Mouse (Mus musculus) limb, embryonic 12.5 days (tissue): ENCODE measurements around the gene Mtcl1. TPM values are rescaled to one million over a fixed set of nuclear protein-coding genes. Genes with fewer than 3 reads are reported as not detected.

Experiments
- ATAC-seq: fragments of 200-750 bp; cut with Nextera tagmentation; 2 replicates; pipeline ENCODE4 v1.8.0; 2017; ENCODE audit warnings: low read depth, moderate TSS enrichment; ENCODE audit not compliant: insufficient number of reproducible peaks, insufficient read depth, low FRiP score, low TSS enrichment
- H3K27ac ChIP-seq: fragments of 300-500 bp; sonication (generic); 2 replicates; pipeline ENCODE4 v1.5.1; 2016; ENCODE audit warnings: mild to moderate bottlenecking, moderate library complexity
- H3K27me3 ChIP-seq: fragments of 300-500 bp; sonication (generic); 2 replicates; pipeline ENCODE4 v1.6.1; 2016; ENCODE audit warnings: mild to moderate bottlenecking, moderate library complexity
- H3K36me3 ChIP-seq: fragments of 300-500 bp; sonication (generic); 2 replicates; pipeline ENCODE4 v1.6.1; 2016; ENCODE audit warnings: mild to moderate bottlenecking, moderate library complexity
- H3K4me1 ChIP-seq: fragments of 300-500 bp; sonication (generic); replicated peaks from 2 replicates; pipeline ENCODE4 v1.6.1; 2016
- H3K4me2 ChIP-seq: fragments of 300-500 bp; sonication (generic); 2 replicates; pipeline ENCODE4 v1.6.1; 2016; ENCODE audit warnings: mild to moderate bottlenecking, moderate library complexity
- H3K4me3 ChIP-seq: fragments of 300-500 bp; sonication (generic); replicated peaks from 2 replicates; pipeline ENCODE4 v1.5.1; 2016; ENCODE audit warnings: mild to moderate bottlenecking
- H3K9ac ChIP-seq: fragments of 300-500 bp; sonication (generic); replicated peaks from 2 replicates; pipeline ENCODE4 v1.6.1; 2016; ENCODE audit warnings: mild to moderate bottlenecking, moderate library complexity
- H3K9me3 ChIP-seq: fragments of 300-500 bp; sonication (generic); 2 replicates; pipeline ENCODE4 v1.6.1; 2016; ENCODE audit warnings: mild to moderate bottlenecking, moderate library complexity
- WGBS: fragments of 180-500 bp; shearing (Covaris S2); methylation state at CpG from one replicate; pipeline ENCODE4 v1.1.7; 2016; 5-methylcytosine and 5-hydroxymethylcytosine counted together
- polyA plus RNA-seq: library from polyadenylated mRNA; unstranded; fragments of >200 nt; fragmentation: Nextera tagmentation; extraction: Ambion mirVana; gene quantifications from 2 replicates; pipeline ENCODE4 v1.2.1, GENCODE M21; 2016

Mtcl1 gene
- polyA plus RNA-seq, 1 experiment from 2014 or later, result 5.3 TPM

DNA sequence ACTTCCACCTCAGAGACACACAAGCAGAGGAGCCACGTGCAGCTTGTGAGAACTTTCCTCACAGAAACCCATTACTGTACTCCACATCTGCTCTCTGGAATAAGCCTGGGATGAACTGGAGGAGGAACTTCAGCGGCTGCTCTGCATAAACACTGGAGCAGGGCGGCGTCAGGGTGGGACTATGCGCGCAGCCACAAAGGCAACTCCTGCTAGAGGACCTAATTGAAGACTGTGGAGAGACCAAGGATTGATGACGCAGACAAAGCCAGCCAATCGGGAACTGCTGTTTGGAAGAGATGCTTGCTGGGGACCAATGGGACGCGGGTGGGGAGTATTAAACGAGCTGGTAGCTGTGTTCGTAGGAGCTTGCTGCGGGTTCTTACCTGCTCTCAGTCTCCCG is 127.6 kb downstream of the Mtcl1 start:
- Histone ChIP-seq H3K27ac (no peak overlapping the region), H3K36me3 (no peaks in the 10 kb centered on the region), H3K4me2 (no peak overlapping the region), H3K9me3 (no peaks in the 10 kb centered on the region), H3K4me1 (no peaks in the 10 kb centered on the region), H3K4me3 (no peak overlapping the region), H3K27me3 (no peaks in the 10 kb centered on the region; the same call in 1 of the 2 replicates), H3K9ac (no peak overlapping the region)
- no peak for ATAC-seq
- 80% methylated on average over 14 of the region's 14 CpGs for WGBS

DNA sequence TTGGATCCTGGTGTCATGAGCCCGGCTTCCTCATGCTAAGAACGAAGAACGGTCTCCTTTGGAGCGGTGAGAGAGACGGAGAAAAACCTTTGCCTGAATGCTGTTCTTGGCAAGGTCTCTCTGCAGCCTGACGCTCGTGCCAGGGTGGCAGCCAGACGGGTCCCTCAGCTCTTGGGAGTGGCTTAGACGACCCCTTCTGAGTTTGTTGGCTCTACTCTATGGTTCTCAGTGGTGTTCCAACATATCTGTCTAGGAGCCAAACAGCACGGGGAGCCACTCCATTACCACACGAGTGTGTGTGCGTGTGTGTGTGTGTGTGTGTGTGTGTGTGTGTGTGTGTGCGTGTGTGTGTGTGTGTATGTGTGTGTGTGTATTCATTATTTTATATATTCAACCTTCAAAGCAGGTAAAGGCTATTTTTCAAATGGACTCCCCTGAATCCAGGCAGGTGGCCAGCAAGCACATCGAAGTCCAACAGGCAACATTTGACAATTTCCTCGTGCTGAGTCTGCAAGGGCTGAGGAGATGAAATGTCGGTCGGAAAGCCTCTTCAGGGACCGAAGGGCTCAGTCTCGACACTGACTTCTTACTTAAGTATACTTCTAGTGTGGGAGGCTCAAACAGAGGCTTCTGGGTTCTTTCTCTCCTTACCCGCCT is 128.7 kb downstream of the Mtcl1 start:
- 81% methylated on average over 20 of the region's 20 CpGs for WGBS
- Histone ChIP-seq H3K4me2 (no peak overlapping the region), H3K9me3 (no peaks in the 10 kb centered on the region), H3K9ac (no peak overlapping the region), H3K27ac (no peak overlapping the region), H3K27me3 (no peaks in the 10 kb centered on the region; the same call in 1 of the 2 replicates), H3K4me3 (no peak overlapping the region), H3K4me1 (peaks cover 6% of the 10 kb centered on the region), H3K36me3 (no peaks in the 10 kb centered on the region)
- no peak for ATAC-seq

- no peak for ATAC-seq
- H3K36me3 ChIP-seq, result no peaks in the 10 kb centered on the region
- H3K4me1 ChIP-seq, result peaks cover 26% of the 10 kb centered on the region
- H3K9me3 ChIP-seq, result no peaks in the 10 kb centered on the region
- no peak overlapping the region for H3K27ac ChIP-seq
- H3K27me3 ChIP-seq, result no peaks in the 10 kb centered on the region
- no peak overlapping the region for H3K4me2 ChIP-seq
- WGBS, result 90% methylated on average over 3 of the region's 3 CpGs
- no peak overlapping the region for H3K9ac ChIP-seq
- no peak overlapping the region for H3K4me3 ChIP-seq
Observed at GRCm38 (mm10) chr17:66318031-66318430, 131.5 kb downstream of the Mtcl1 start.

- 94% methylated on average over 4 of the region's 4 CpGs for WGBS
- H3K9ac ChIP-seq, result no peak overlapping the region
- no peak overlapping the region for H3K4me3 ChIP-seq
- peaks cover 26% of the 10 kb centered on the region for H3K4me1 ChIP-seq
- no peak overlapping the region for H3K27ac ChIP-seq
- no peaks in the 10 kb centered on the region for H3K27me3 ChIP-seq
- no peak overlapping the region for H3K4me2 ChIP-seq
- no peak for ATAC-seq
- H3K9me3 ChIP-seq, result no peaks in the 10 kb centered on the region
- no peaks in the 10 kb centered on the region for H3K36me3 ChIP-seq
Observed at GRCm38 (mm10) chr17:66317576-66317975, 132.0 kb downstream of the Mtcl1 start.

- 84% methylated on average over 5 of the region's 5 CpGs for WGBS
- ATAC-seq, result no peak
Observed at GRCm38 (mm10) chr17:66317156-66317555, 132.4 kb downstream of the Mtcl1 start.

GRCm38 (mm10) chr17:66315451-66315850 is 134.1 kb downstream of the Mtcl1 start:
- Histone ChIP-seq H3K9me3 (no peaks in the 10 kb centered on the region), H3K27me3 (no peaks in the 10 kb centered on the region), H3K36me3 (no peaks in the 10 kb centered on the region), H3K4me2 (peak overlapping the region; percentile 40), H3K27ac (peak overlapping the region; percentile 45; the same call in 1 of the 2 replicates), H3K4me1 (peaks cover 26% of the 10 kb centered on the region), H3K4me3 (no peak overlapping the region), H3K9ac (no peak overlapping the region)
- WGBS, result 6% methylated on average over 10 of the region's 10 CpGs
- no peak for ATAC-seq

More at GRCm38 (mm10) chr17:66317156-66317555, 132.4 kb downstream of the Mtcl1 start:
- no peaks in the 10 kb centered on the region for H3K36me3 ChIP-seq
- H3K9ac ChIP-seq, result no peak overlapping the region
- peaks cover 26% of the 10 kb centered on the region for H3K4me1 ChIP-seq
- no peak overlapping the region for H3K4me3 ChIP-seq
- no peak overlapping the region for H3K4me2 ChIP-seq
- no peaks in the 10 kb centered on the region for H3K9me3 ChIP-seq
- no peaks in the 10 kb centered on the region for H3K27me3 ChIP-seq
- no peak overlapping the region for H3K27ac ChIP-seq

GRCm38 (mm10) chr17:66314566-66315285 is 134.8 kb downstream of the Mtcl1 start:
- no peak for ATAC-seq
- Histone ChIP-seq H3K9me3 (no peaks in the 10 kb centered on the region), H3K27me3 (no peaks in the 10 kb centered on the region), H3K9ac (no peak overlapping the region), H3K27ac (peak overlapping the region; percentile 45; the same call in 1 of the 2 replicates), H3K4me1 (peaks cover 26% of the 10 kb centered on the region), H3K4me3 (no peak overlapping the region), H3K4me2 (peak overlapping the region; percentile 40), H3K36me3 (no peaks in the 10 kb centered on the region)
- WGBS, result 46% methylated on average over 13 of the region's 13 CpGs

- H3K4me2 ChIP-seq, result no peak overlapping the region
- no peak overlapping the region for H3K27ac ChIP-seq
- no peaks in the 10 kb centered on the region for H3K36me3 ChIP-seq
- 92% methylated on average over 7 of the region's 7 CpGs for WGBS
- no peak for ATAC-seq
- no peaks in the 10 kb centered on the region for H3K27me3 ChIP-seq
- H3K4me3 ChIP-seq, result no peak overlapping the region
- no peaks in the 10 kb centered on the region for H3K9me3 ChIP-seq
- no peaks in the 10 kb centered on the region for H3K4me1 ChIP-seq
- H3K9ac ChIP-seq, result no peak overlapping the region
Observed at GRCm38 (mm10) chr17:66301906-66302305, 147.6 kb downstream of the Mtcl1 start.

DNA sequence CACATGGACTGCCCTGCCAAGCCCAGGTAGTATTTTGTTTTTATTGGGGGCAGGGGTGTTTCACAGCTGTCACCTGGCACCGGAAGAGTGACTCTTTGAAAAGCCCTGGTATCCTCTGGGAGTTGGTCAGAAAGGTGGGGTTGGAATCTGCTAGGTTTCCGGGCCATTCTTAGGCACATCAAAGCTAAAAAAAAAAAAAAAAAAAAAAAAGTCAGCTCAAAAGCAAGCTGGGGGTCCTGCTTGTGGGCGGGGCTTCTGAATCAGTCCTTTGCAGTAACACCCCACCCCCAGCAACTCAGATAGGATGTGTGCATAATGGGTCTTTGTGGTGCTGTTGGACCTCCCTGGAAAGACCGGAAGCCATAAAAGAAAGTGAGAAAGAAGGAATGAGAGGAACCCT is 148.3 kb downstream of the Mtcl1 start:
- ATAC-seq, result no peak
- Histone ChIP-seq H3K9me3 (no peaks in the 10 kb centered on the region), H3K9ac (no peak overlapping the region), H3K4me3 (no peak overlapping the region), H3K27ac (no peak overlapping the region), H3K27me3 (no peaks in the 10 kb centered on the region), H3K4me2 (no peak overlapping the region), H3K36me3 (no peaks in the 10 kb centered on the region), H3K4me1 (no peaks in the 10 kb centered on the region)
- 49% methylated on average over 4 of the region's 4 CpGs for WGBS

DNA sequence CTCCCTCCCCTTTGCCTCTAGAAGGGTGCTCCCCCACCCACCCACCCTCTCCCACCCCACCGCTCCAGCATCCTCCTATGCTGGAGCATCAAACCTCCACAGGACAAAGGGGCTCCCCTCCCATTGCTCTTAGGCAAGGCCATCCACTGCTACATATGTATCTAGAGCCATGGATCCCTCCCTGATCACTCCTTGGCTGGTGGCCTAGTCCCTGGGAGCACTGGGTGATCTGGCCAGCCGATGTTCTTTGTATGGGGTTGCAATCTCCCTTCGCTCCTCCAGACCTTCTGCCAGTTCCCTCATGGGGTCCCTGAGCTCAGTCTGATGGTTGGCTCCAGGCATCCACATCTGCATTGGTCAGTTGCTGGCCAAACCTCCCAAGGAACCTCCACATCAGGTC is 151.8 kb downstream of the Mtcl1 start:
- H3K27ac ChIP-seq, result no peak overlapping the region
- no peaks in the 10 kb centered on the region for H3K9me3 ChIP-seq
- 96% methylated on average over 3 of the region's 3 CpGs for WGBS
- H3K4me2 ChIP-seq, result no peak overlapping the region
- no peaks in the 10 kb centered on the region for H3K4me1 ChIP-seq
- no peak for ATAC-seq
- no peak overlapping the region for H3K9ac ChIP-seq
- no peaks in the 10 kb centered on the region for H3K27me3 ChIP-seq
- no peak overlapping the region for H3K4me3 ChIP-seq
- H3K36me3 ChIP-seq, result no peaks in the 10 kb centered on the region

GRCm38 (mm10) chr17:66293581-66293980 is 156.0 kb downstream of the Mtcl1 start:
- Histone ChIP-seq H3K36me3 (no peaks in the 10 kb centered on the region), H3K4me2 (no peak overlapping the region), H3K4me3 (no peak overlapping the region), H3K9ac (no peak overlapping the region), H3K27me3 (no peaks in the 10 kb centered on the region), H3K27ac (no peak overlapping the region), H3K9me3 (no peaks in the 10 kb centered on the region), H3K4me1 (no peaks in the 10 kb centered on the region)
- 84% methylated on average over 4 of the region's 4 CpGs for WGBS
- ATAC-seq, result no peak
